20 mouse cellular contexts compared by ENCODE assay signal in genomic region chr17:64674401-64674800, GRCm38 (mm10).
"Had no signal": no experiment of that assay in that cellular context is flagged by ENCODE, and none has a peak within 500 bp of the region (broad histone marks: within the 10 kb centered on the region; RNA-seq: fewer than 3 reads in every experiment).

No protein-coding gene starts in this region.

- DNase-seq: kidney, adult 8-10 months; kidney, postnatal 10 days; kidney, postnatal 36 days; layer of hippocampus, postnatal 36 days; liver, embryonic 13.5 days; lung, embryonic 14.5 days; right cerebral cortex, adult 18-20 months; right cerebral cortex, postnatal 14 days; right cerebral cortex, postnatal 4 days; thymus, adult 2 months; thymus, postnatal 14 days had no signal

- H3K27ac ChIP-seq: kidney, embryonic 15.5 days; left cerebral cortex, adult 2 months; liver, embryonic 13.5 days; macrophage; midbrain, embryonic 12.5 days; midbrain, embryonic 15.5 days; neural tube, embryonic 12.5 days; neural tube, embryonic 15.5 days; stomach, postnatal 0 days had no signal

- H3K4me2 ChIP-seq: kidney, embryonic 15.5 days; liver, embryonic 13.5 days; lung, embryonic 14.5 days; midbrain, embryonic 12.5 days; midbrain, embryonic 15.5 days; neural tube, embryonic 12.5 days; neural tube, embryonic 15.5 days had no signal

- H3K4me1 ChIP-seq: liver, embryonic 13.5 days; midbrain, embryonic 12.5 days; neural tube, embryonic 12.5 days had no signal

- H3K27me3 ChIP-seq: liver, embryonic 13.5 days; midbrain, embryonic 12.5 days; midbrain, embryonic 15.5 days; neural tube, embryonic 12.5 days; neural tube, embryonic 15.5 days had no signal

- H3K4me3 ChIP-seq: kidney, embryonic 15.5 days; left cerebral cortex, adult 2 months; liver, embryonic 13.5 days; midbrain, embryonic 12.5 days; midbrain, embryonic 15.5 days; neural tube, embryonic 12.5 days; neural tube, embryonic 15.5 days had no signal

- H3K9ac ChIP-seq: kidney, embryonic 15.5 days; liver, embryonic 13.5 days; lung, embryonic 14.5 days; midbrain, embryonic 12.5 days; midbrain, embryonic 15.5 days; neural tube, embryonic 12.5 days; neural tube, embryonic 15.5 days had no signal

- H3K9me3 ChIP-seq: kidney, embryonic 15.5 days; midbrain, embryonic 12.5 days; midbrain, embryonic 15.5 days; neural tube, embryonic 12.5 days; neural tube, embryonic 15.5 days had no signal

- ATAC-seq: lung, postnatal 0 days; midbrain, embryonic 15.5 days had no signal
